ENCODE assay signal across 18 mouse cellular contexts in the genomic region with DNA sequence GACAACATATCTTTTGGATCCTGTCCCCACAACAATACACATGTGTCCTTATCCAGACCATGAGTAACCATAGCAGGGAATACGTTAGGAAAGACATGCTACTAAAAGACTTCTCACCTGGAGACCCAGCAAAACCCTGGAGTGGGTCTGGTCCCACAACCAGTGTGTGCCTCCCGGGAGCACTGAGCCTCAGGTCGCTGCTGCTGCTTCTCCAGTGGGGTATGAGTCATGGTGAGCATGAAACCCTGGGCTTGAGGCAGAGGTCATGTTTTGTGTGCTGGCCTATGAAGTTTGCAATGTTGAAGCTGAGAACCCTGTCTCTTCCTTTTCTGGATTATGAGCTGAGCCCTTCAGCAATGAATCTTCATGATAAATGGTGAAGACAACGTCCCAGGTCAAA. TPM values are rescaled to one million over a fixed set of nuclear protein-coding genes. Genes with fewer than 3 reads are reported as not detected.
A peak's percentile ranks its signal among the peaks of the same experiment; 100 is the strongest.
DNase-seq lines count a peak whose midpoint lies in the region; ATAC-seq and TF ChIP-seq lines count a peak whose summit lies in the region.
"Had no signal": no experiment of that assay in that cellular context is flagged by ENCODE, and none has a peak within 500 bp of the region (broad histone marks: within the 10 kb centered on the region; RNA-seq: fewer than 3 reads in every experiment).

No protein-coding gene starts in this region.

- H3K36me3 ChIP-seq in kidney, embryonic 16.5 days (ENCODE audit: insufficient read depth, low read length) = no peaks in the 10 kb centered on the region
- no peaks in the 10 kb centered on the region for H3K36me3 ChIP-seq in midbrain, embryonic 11.5 days (ENCODE audit: control insufficient read depth, insufficient read depth, low read length)
- no peaks in the 10 kb centered on the region for H3K36me3 ChIP-seq in midbrain, embryonic 10.5 days
- H3K36me3 ChIP-seq in myocyte (ENCODE audit: control insufficient read depth, insufficient read depth) = no peaks in the 10 kb centered on the region
- H3K36me3 ChIP-seq: embryonic facial prominence, embryonic 13.5 days; forebrain, embryonic 10.5 days; heart, embryonic 13.5 days; hindbrain, embryonic 13.5 days; limb, embryonic 13.5 days; lung, embryonic 15.5 days; neural tube, embryonic 12.5 days; stomach, embryonic 15.5 days had no signal

- WGBS in kidney, embryonic 16.5 days = 66% methylated on average over 4 of the region's 4 CpGs
- 82% methylated on average over 4 of the region's 4 CpGs for WGBS in midbrain, embryonic 11.5 days
- WGBS in midbrain, embryonic 10.5 days = 92% methylated on average over 4 of the region's 4 CpGs

- no peak overlapping the region for H3K4me2 ChIP-seq in kidney, embryonic 16.5 days (replicated peaks; ENCODE audit: low read depth, low read length)
- H3K4me2 ChIP-seq in midbrain, embryonic 11.5 days = no peak overlapping the region
- peak overlapping the region; percentile 18 for H3K4me2 ChIP-seq in myocyte (ENCODE audit: low read depth)
- H3K4me2 ChIP-seq: embryonic facial prominence, embryonic 13.5 days; heart, embryonic 13.5 days; hindbrain, embryonic 13.5 days; limb, embryonic 13.5 days; lung, embryonic 15.5 days; neural tube, embryonic 12.5 days; stomach, embryonic 15.5 days had no signal

- peak overlapping the region; percentile 76 for H3K27ac ChIP-seq in gastrocnemius, adult 2 months
- peak overlapping the region; percentile 64; the same call in 1 of the 2 replicates for H3K27ac ChIP-seq in kidney, embryonic 16.5 days (ENCODE audit: low read length)
- H3K27ac ChIP-seq in midbrain, embryonic 11.5 days (ENCODE audit: low read depth, low read length) = no peak overlapping the region
- H3K27ac ChIP-seq in midbrain, embryonic 10.5 days (replicated peaks) = no peak overlapping the region
- H3K27ac ChIP-seq: embryonic facial prominence, embryonic 13.5 days; forebrain, embryonic 10.5 days; heart, embryonic 13.5 days; hindbrain, embryonic 13.5 days; limb, embryonic 13.5 days; lung, embryonic 15.5 days; neural tube, embryonic 12.5 days; stomach, embryonic 15.5 days had no signal

- TF ChIP-seq CTCF in gastrocnemius, adult 2 months (IDR thresholded peaks at IDR 0.05) = no peak

- H3K4me3 ChIP-seq in gastrocnemius, adult 2 months = no peak overlapping the region
- H3K4me3 ChIP-seq in kidney, embryonic 16.5 days (ENCODE audit: low read length) = no peak overlapping the region
- no peak overlapping the region for H3K4me3 ChIP-seq in midbrain, embryonic 11.5 days (ENCODE audit: low read depth, low read length)
- no peak overlapping the region for H3K4me3 ChIP-seq in midbrain, embryonic 10.5 days
- H3K4me3 ChIP-seq in myocyte = no peak overlapping the region
- H3K4me3 ChIP-seq: embryonic facial prominence, embryonic 13.5 days; forebrain, embryonic 10.5 days; heart, embryonic 13.5 days; hindbrain, embryonic 13.5 days; limb, embryonic 13.5 days; lung, embryonic 15.5 days; neural tube, embryonic 12.5 days; stomach, embryonic 15.5 days had no signal

- no peak overlapping the region for H3K9ac ChIP-seq in kidney, embryonic 16.5 days (replicated peaks; ENCODE audit: low read length)
- H3K9ac ChIP-seq in midbrain, embryonic 11.5 days (ENCODE audit: low read length) = no peak overlapping the region
- H3K9ac ChIP-seq: embryonic facial prominence, embryonic 13.5 days; heart, embryonic 13.5 days; hindbrain, embryonic 13.5 days; limb, embryonic 13.5 days; lung, embryonic 15.5 days; neural tube, embryonic 12.5 days; stomach, embryonic 15.5 days had no signal

- H3K79me2 ChIP-seq in myocyte (ENCODE audit: control insufficient read depth, insufficient read depth) = no peaks in the 10 kb centered on the region

- ATAC-seq in kidney, embryonic 16.5 days (ENCODE audit: low FRiP score, low TSS enrichment) = peak; percentile 39; the same call in 1 of the 2 replicates
- no peak for ATAC-seq in midbrain, embryonic 11.5 days (ENCODE audit: low FRiP score)
- ATAC-seq in activated CD4-positive, CD25-positive, alpha-beta regulatory T cell, adult 4 months = no peak

- H3ac ChIP-seq in myocyte (ENCODE audit: control insufficient read depth, insufficient read length) = no peak overlapping the region

- H3K4me1 ChIP-seq in kidney, embryonic 16.5 days (ENCODE audit: insufficient read depth, low read length) = peaks cover 7% of the 10 kb centered on the region
- peaks cover 2% of the 10 kb centered on the region; the same call in 1 of the 2 replicates for H3K4me1 ChIP-seq in midbrain, embryonic 11.5 days (ENCODE audit: control insufficient read depth, insufficient read depth, low read length)
- 0 out of 2 replicates have a peak, but pooled peaks cover 3% of the 10 kb centered on the region for H3K4me1 ChIP-seq in midbrain, embryonic 10.5 days
- H3K4me1 ChIP-seq: hindbrain, embryonic 13.5 days; neural tube, embryonic 12.5 days; stomach, embryonic 15.5 days had no signal

- intact Hi-C loops in gastrocnemius, adult 2 months (cut with DNase I) = no loop called here

- no peak for TF ChIP-seq POLR2A in myocyte (IDR thresholded peaks at IDR 0.05; ENCODE audit: insufficient read length, low read depth)

- DNase-seq in gastrocnemius, adult 2 months = no peak
- DNase-seq in gastrocnemius, adult 8-10 months (ENCODE audit: low spot score in 2 of 2) = no peak
- no peak for DNase-seq in kidney, adult 8-10 months
- DNase-seq in midbrain, embryonic 11.5 days (ENCODE audit: low spot score, missing footprints) = peak; percentile 14
- no peak for DNase-seq in midbrain, embryonic 10.5 days (ENCODE audit: low spot score)
- DNase-seq: cerebellum, adult 9-10 months; right cerebral cortex, postnatal 14 days had no signal

- H3K9me3 ChIP-seq in kidney, embryonic 16.5 days (ENCODE audit: low read length) = no peaks in the 10 kb centered on the region
- no peaks in the 10 kb centered on the region for H3K9me3 ChIP-seq in midbrain, embryonic 11.5 days (ENCODE audit: control insufficient read depth, low read length)
- no peaks in the 10 kb centered on the region for H3K9me3 ChIP-seq in midbrain, embryonic 10.5 days (replicated peaks)
- H3K9me3 ChIP-seq: embryonic facial prominence, embryonic 13.5 days; forebrain, embryonic 10.5 days; heart, embryonic 13.5 days; hindbrain, embryonic 13.5 days; limb, embryonic 13.5 days; lung, embryonic 15.5 days; neural tube, embryonic 12.5 days; stomach, embryonic 15.5 days had no signal

- H3K27me3 ChIP-seq in kidney, embryonic 16.5 days (ENCODE audit: insufficient read depth, low read length) = no peaks in the 10 kb centered on the region
- H3K27me3 ChIP-seq in midbrain, embryonic 11.5 days (ENCODE audit: control insufficient read depth, insufficient read depth, low read length) = no peaks in the 10 kb centered on the region
- H3K27me3 ChIP-seq in midbrain, embryonic 10.5 days (ENCODE audit: low read depth, poor library complexity, severe bottlenecking) = no peaks in the 10 kb centered on the region
- no peaks in the 10 kb centered on the region for H3K27me3 ChIP-seq in myocyte (ENCODE audit: control insufficient read depth, insufficient read depth, insufficient read length)
- H3K27me3 ChIP-seq: embryonic facial prominence, embryonic 13.5 days; heart, embryonic 13.5 days; hindbrain, embryonic 13.5 days; limb, embryonic 13.5 days; lung, embryonic 15.5 days; neural tube, embryonic 12.5 days; stomach, embryonic 15.5 days had no signal

TF ChIP-seq in myocyte, 11 proteins besides CTCF, POLR2A, EP300 and RAD21:
- TF ChIP-seq POLR2AphosphoS2 (IDR thresholded peaks at IDR 0.05; ENCODE audit: insufficient read length, low read depth) (no peak), CEBPB (IDR thresholded peaks at IDR 0.05; ENCODE audit: insufficient read depth, poor library complexity, severe bottlenecking) (no peak), MAX (IDR thresholded peaks at IDR 0.05; ENCODE audit: low read depth) (no peak), USF1 (IDR thresholded peaks at IDR 0.05; ENCODE audit: low read depth) (no peak), TCF3 (IDR thresholded peaks at IDR 0.05; ENCODE audit: insufficient read length, low read depth) (no peak), MYOG (IDR thresholded peaks at IDR 0.05; ENCODE audit: control insufficient read depth in 1 of 3, insufficient read depth in 1 of 3, insufficient read length in 2 of 3, low read depth in 2 of 3) (no peak), E2F4 (IDR thresholded peaks at IDR 0.05; ENCODE audit: insufficient read depth) (no peak)

RNA-seq across cellular contexts. Expression of gene B3gntl1, which starts 13.1 kb away (rescaled TPM):
- total RNA-seq in gastrocnemius, adult 2 months (2021) = 1 to 10 TPM; 2.2 to 3.0 TPM
- total RNA-seq in gastrocnemius, adult 8-10 months (2022) = 1 to 10 TPM; 2.3 to 2.8 (median 2.5) TPM
- 8.7 and 8.8 TPM in 2 replicates for polyA plus RNA-seq in kidney, embryonic 16.5 days (2015; fragmentation: Nextera tagmentation; extraction: Ambion mirVana)
- 5.2 and 5.6 TPM in 2 replicates for polyA plus RNA-seq in midbrain, embryonic 11.5 days (2014; fragmentation: Nextera tagmentation; extraction: Ambion mirVana)
- polyA plus RNA-seq in midbrain, embryonic 10.5 days (2016; fragmentation: Nextera tagmentation; extraction: Ambion mirVana) = 7.2 and 7.7 TPM in 2 replicates
- 5.4 TPM for polyA plus RNA-seq in myocyte (2012; fragmentation: generic; extraction: Trizol)
- polyA plus RNA-seq in activated CD4-positive, CD25-positive, alpha-beta regulatory T cell, adult 4 months (2017; shearing (Covaris generic)) = 10 to 100 TPM in 1 of 2 experiments, 1 to 10 TPM in 1; 8.4 to 11.3 TPM

RNA-seq across cellular contexts. Expression of gene Metrnl, which starts 15.3 kb away (rescaled TPM):
- total RNA-seq in gastrocnemius, adult 2 months (2021) = 10 to 100 TPM in 1 of 2 experiments, 1 to 10 TPM in 1; 7.8 to 13.7 TPM
- total RNA-seq in gastrocnemius, adult 8-10 months (2022) = 1 to 10 TPM; 5.1 to 7.8 (median 5.6) TPM
- 29.5 and 31.3 TPM in 2 replicates for polyA plus RNA-seq in kidney, embryonic 16.5 days (2015; fragmentation: Nextera tagmentation; extraction: Ambion mirVana)
- 10.5 and 10.7 TPM in 2 replicates for polyA plus RNA-seq in midbrain, embryonic 11.5 days (2014; fragmentation: Nextera tagmentation; extraction: Ambion mirVana)
- polyA plus RNA-seq in midbrain, embryonic 10.5 days (2016; fragmentation: Nextera tagmentation; extraction: Ambion mirVana) = 12.8 TPM in 2 replicates
- polyA plus RNA-seq in myocyte (2012; fragmentation: generic; extraction: Trizol) = 44.0 TPM
- polyA plus RNA-seq in activated CD4-positive, CD25-positive, alpha-beta regulatory T cell, adult 4 months (2017; shearing (Covaris generic)) = 1 to 10 TPM in 1 of 2 experiments, under 1 TPM in 1; 0.60 to 1.1 TPM

Comparison
In these comparisons a context has a peak if more than half of its experiments do, and no peak if none do; other contexts are left out.
1. H3K27ac ChIP-seq: peak in gastrocnemius, adult 2 months (single experiment) and kidney, embryonic 16.5 days (single experiment); none in midbrain, embryonic 11.5 days (single experiment) and midbrain, embryonic 10.5 days (single experiment).